Mouse (Mus musculus) midbrain, embryonic 13.5 days (tissue): ENCODE measurements around the gene Cmip. TPM values are rescaled to one million over a fixed set of nuclear protein-coding genes. Genes with fewer than 3 reads are reported as not detected.
A peak's percentile ranks its signal among the peaks of the same experiment; 100 is the strongest.

Experiments used
- ATAC-seq: fragments of 200-750 bp; cut with Nextera tagmentation; 2 replicates; pipeline ENCODE4 v1.8.0; 2017; ENCODE audit warnings: mild to moderate bottlenecking, moderate TSS enrichment, moderate library complexity
- H3K27ac ChIP-seq: fragments of 300-500 bp; sonication (generic); 2 replicates; pipeline ENCODE4 v1.5.1; 2015; ENCODE audit warnings: inconsistent platforms, mild to moderate bottlenecking, moderate library complexity
- H3K27me3 ChIP-seq: fragments of 300-500 bp; sonication (generic); 2 replicates; pipeline ENCODE4 v1.6.1; 2015; ENCODE audit warnings: mild to moderate bottlenecking, inconsistent platforms
- H3K36me3 ChIP-seq: fragments of 300-500 bp; sonication (generic); 2 replicates; pipeline ENCODE4 v1.6.1; 2015; ENCODE audit warnings: mild to moderate bottlenecking, inconsistent platforms
- H3K4me1 ChIP-seq: fragments of 300-500 bp; sonication (generic); replicated peaks from 2 replicates; pipeline ENCODE4 v1.6.1; 2015; ENCODE audit warnings: inconsistent platforms
- H3K4me2 ChIP-seq: fragments of 300-500 bp; sonication (generic); replicated peaks from 2 replicates; pipeline ENCODE4 v1.6.1; 2015; ENCODE audit warnings: moderate library complexity, mild to moderate bottlenecking, inconsistent platforms
- H3K4me3 ChIP-seq: fragments of 300-500 bp; sonication (generic); replicated peaks from 2 replicates; pipeline ENCODE4 v1.5.1; 2015; ENCODE audit warnings: mild to moderate bottlenecking, inconsistent platforms
- H3K9ac ChIP-seq: fragments of 300-500 bp; sonication (generic); replicated peaks from 2 replicates; pipeline ENCODE4 v1.6.1; 2015; ENCODE audit warnings: mild to moderate bottlenecking, inconsistent platforms
- H3K9me3 ChIP-seq: fragments of 300-500 bp; sonication (generic); 2 replicates; pipeline ENCODE4 v1.6.1; 2016; ENCODE audit warnings: mild to moderate bottlenecking, inconsistent platforms
- WGBS: fragments of 180-500 bp; shearing (Covaris S2); methylation state at CpG from one replicate; pipeline ENCODE4 v1.1.7; 2015; 5-methylcytosine and 5-hydroxymethylcytosine counted together
- polyA plus RNA-seq: library from polyadenylated mRNA; unstranded; fragments of >200 nt; fragmentation: Nextera tagmentation; extraction: Ambion mirVana; gene quantifications from 2 replicates; pipeline ENCODE4 v1.2.1, GENCODE M21; 2015

The Cmip gene
- polyA plus RNA-seq, 1 experiment from 2014 or later, result 65.3 TPM

DNA sequence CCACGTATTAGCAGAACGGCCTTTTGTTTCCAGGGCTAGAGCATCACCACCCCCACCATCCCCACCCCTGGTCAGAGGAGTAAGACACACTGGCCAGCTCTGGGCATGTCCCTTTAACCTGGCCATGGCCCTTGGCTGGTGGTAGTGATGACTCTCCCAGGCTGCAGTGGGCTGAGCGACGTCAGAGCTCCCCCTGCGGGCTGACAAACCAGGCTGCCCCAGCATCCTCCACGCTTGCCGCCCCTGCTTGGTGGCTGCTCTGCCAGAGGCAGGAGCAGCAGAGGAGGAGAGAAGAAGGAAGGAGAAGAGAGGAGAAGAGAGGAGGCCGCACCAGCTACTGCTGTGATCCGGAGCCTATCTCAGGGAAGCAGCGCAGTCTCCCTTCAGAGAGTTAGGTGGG lies 122.3 kb downstream of the Cmip start:
- Histone ChIP-seq H3K4me2 (no peak overlapping the region), H3K36me3 (peaks cover 19% of the 10 kb centered on the region), H3K9ac (0 out of 2 replicates have a peak overlapping the region, but pooled peaks have one; percentile 28), H3K4me3 (no peak overlapping the region), H3K9me3 (0 out of 2 replicates have a peak, but pooled peaks cover under 1% of the 10 kb centered on the region), H3K27ac (no peak overlapping the region), H3K27me3 (no peaks in the 10 kb centered on the region), H3K4me1 (peaks cover 42% of the 10 kb centered on the region)
- WGBS, result 56% methylated on average over 10 of the region's 10 CpGs
- peak; percentile 48; the same call in 1 of the 2 replicates for ATAC-seq

- no peak overlapping the region for H3K9ac ChIP-seq
- H3K27me3 ChIP-seq, result no peaks in the 10 kb centered on the region
- H3K4me1 ChIP-seq, result peaks cover 37% of the 10 kb centered on the region
- WGBS, result 86% methylated on average over 8 of the region's 8 CpGs
- H3K4me3 ChIP-seq, result no peak overlapping the region
- H3K4me2 ChIP-seq, result no peak overlapping the region
- no peak for ATAC-seq
- H3K27ac ChIP-seq, result 0 out of 2 replicates have a peak overlapping the region, but pooled peaks have one; percentile 14
- 0 out of 2 replicates have a peak, but pooled peaks cover 4% of the 10 kb centered on the region for H3K9me3 ChIP-seq
- H3K36me3 ChIP-seq, result peaks cover 35% of the 10 kb centered on the region
Measured at GRCm38 (mm10) chr8:117380796-117381195, 123.9 kb downstream of the Cmip start.

- Histone ChIP-seq H3K4me1 (peaks cover 19% of the 10 kb centered on the region), H3K27me3 (no peaks in the 10 kb centered on the region), H3K27ac (no peak overlapping the region), H3K9me3 (0 out of 2 replicates have a peak, but pooled peaks cover 4% of the 10 kb centered on the region), H3K4me2 (no peak overlapping the region), H3K4me3 (no peak overlapping the region), H3K9ac (no peak overlapping the region), H3K36me3 (peaks cover 41% of the 10 kb centered on the region)
- 74% methylated on average over 2 of the region's 2 CpGs for WGBS
- no peak for ATAC-seq
Measured at GRCm38 (mm10) chr8:117386142-117386541, 129.3 kb downstream of the Cmip start.

DNA sequence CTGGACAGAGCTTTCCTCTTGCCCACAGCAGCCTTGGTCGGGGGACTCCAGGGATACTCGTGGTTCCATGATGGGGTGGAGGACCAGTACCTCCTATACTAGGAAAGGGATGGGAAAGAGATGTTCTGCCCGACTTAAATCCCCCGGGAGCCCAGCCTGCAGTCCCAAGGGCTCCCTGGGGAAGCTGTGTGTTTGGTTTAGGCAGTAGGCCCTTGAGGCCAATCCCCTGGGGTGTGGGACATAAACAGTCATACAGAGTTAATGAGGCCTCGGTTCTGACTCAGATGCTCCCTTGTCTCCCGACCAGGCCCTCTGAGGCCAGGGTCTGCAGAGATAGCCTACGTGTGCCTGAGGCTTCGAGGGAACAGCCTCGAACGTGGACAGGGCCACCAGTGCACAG lies 130.8 kb downstream of the Cmip start:
- H3K9ac ChIP-seq, result no peak overlapping the region
- 68% methylated on average over 10 of the region's 10 CpGs for WGBS
- ATAC-seq, result no peak
- no peaks in the 10 kb centered on the region for H3K27me3 ChIP-seq
- H3K36me3 ChIP-seq, result peaks cover 33% of the 10 kb centered on the region
- H3K4me1 ChIP-seq, result peaks cover 25% of the 10 kb centered on the region
- H3K27ac ChIP-seq, result no peak overlapping the region
- no peak overlapping the region for H3K4me3 ChIP-seq
- H3K4me2 ChIP-seq, result no peak overlapping the region
- H3K9me3 ChIP-seq, result 0 out of 2 replicates have a peak, but pooled peaks cover 4% of the 10 kb centered on the region

DNA sequence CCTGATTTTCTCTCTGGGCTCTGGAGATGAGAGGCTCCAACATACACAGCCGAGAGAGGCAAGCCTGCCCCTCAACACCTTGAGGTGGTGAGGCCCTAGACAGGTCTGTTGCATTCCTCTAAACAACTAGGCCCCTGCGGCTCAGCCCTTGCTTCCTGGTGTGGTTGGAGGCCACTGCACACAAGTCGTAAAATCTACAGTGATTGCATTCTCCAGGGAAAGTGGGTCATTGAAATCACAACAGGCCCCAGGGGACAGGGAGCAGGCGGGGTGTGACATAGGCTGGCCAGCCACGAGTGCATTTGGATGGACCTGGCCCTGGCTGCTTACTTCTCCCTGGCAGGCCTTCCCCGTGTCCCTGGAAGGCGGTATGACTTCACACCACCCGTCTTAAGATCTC lies 131.5 kb downstream of the Cmip start:
- ATAC-seq, result no peak
- no peaks in the 10 kb centered on the region for H3K27me3 ChIP-seq
- H3K4me3 ChIP-seq, result no peak overlapping the region
- H3K27ac ChIP-seq, result no peak overlapping the region
- 0 out of 2 replicates have a peak, but pooled peaks cover 4% of the 10 kb centered on the region for H3K9me3 ChIP-seq
- WGBS, result 81% methylated on average over 8 of the region's 8 CpGs
- peaks cover 33% of the 10 kb centered on the region for H3K36me3 ChIP-seq
- H3K9ac ChIP-seq, result no peak overlapping the region
- peaks cover 26% of the 10 kb centered on the region for H3K4me1 ChIP-seq
- H3K4me2 ChIP-seq, result no peak overlapping the region

GRCm38 (mm10) chr8:117393853-117394252 lies 137.0 kb downstream of the Cmip start:
- no peak overlapping the region for H3K27ac ChIP-seq
- no peak; the same call in 1 of the 2 replicates for ATAC-seq
- WGBS, result 50% methylated on average over 6 of the region's 6 CpGs

GRCm38 (mm10) chr8:117395055-117395454 lies 138.2 kb downstream of the Cmip start:
- no peaks in the 10 kb centered on the region for H3K27me3 ChIP-seq
- H3K9me3 ChIP-seq, result no peaks in the 10 kb centered on the region
- H3K4me2 ChIP-seq, result no peak overlapping the region
- ATAC-seq, result no peak
- peak overlapping the region; percentile 17; the same call in 1 of the 2 replicates for H3K27ac ChIP-seq
- H3K36me3 ChIP-seq, result peaks cover 14% of the 10 kb centered on the region
- H3K4me3 ChIP-seq, result no peak overlapping the region
- WGBS, result 73% methylated on average over 7 of the region's 7 CpGs
- H3K4me1 ChIP-seq, result peaks cover 50% of the 10 kb centered on the region
- no peak overlapping the region for H3K9ac ChIP-seq

More at GRCm38 (mm10) chr8:117393853-117394252, 137.0 kb downstream of the Cmip start:
- Histone ChIP-seq H3K4me3 (no peak overlapping the region), H3K4me2 (no peak overlapping the region), H3K4me1 (peaks cover 38% of the 10 kb centered on the region), H3K36me3 (peaks cover 15% of the 10 kb centered on the region), H3K9me3 (no peaks in the 10 kb centered on the region), H3K9ac (no peak overlapping the region), H3K27me3 (no peaks in the 10 kb centered on the region)

- H3K4me2 ChIP-seq, result no peak overlapping the region
- peaks cover 54% of the 10 kb centered on the region for H3K4me1 ChIP-seq
- no peak overlapping the region for H3K4me3 ChIP-seq
- no peak for ATAC-seq
- WGBS, result 97% methylated on average over 4 of the region's 4 CpGs
- no peaks in the 10 kb centered on the region for H3K27me3 ChIP-seq
- H3K36me3 ChIP-seq, result peaks cover 14% of the 10 kb centered on the region
- H3K9ac ChIP-seq, result no peak overlapping the region
- H3K27ac ChIP-seq, result no peak overlapping the region
- H3K9me3 ChIP-seq, result no peaks in the 10 kb centered on the region
Measured at GRCm38 (mm10) chr8:117396884-117397283, 140.0 kb downstream of the Cmip start.

- WGBS, result 95% methylated on average over 15 of the region's 15 CpGs
- Histone ChIP-seq H3K27me3 (no peaks in the 10 kb centered on the region), H3K4me2 (no peak overlapping the region), H3K4me3 (no peak overlapping the region), H3K27ac (no peak overlapping the region), H3K4me1 (peaks cover 63% of the 10 kb centered on the region), H3K9me3 (no peaks in the 10 kb centered on the region), H3K9ac (no peak overlapping the region), H3K36me3 (peaks cover 14% of the 10 kb centered on the region)
- no peak for ATAC-seq
Measured at GRCm38 (mm10) chr8:117397751-117398150, 140.9 kb downstream of the Cmip start.

- no peaks in the 10 kb centered on the region for H3K9me3 ChIP-seq
- peaks cover 14% of the 10 kb centered on the region for H3K36me3 ChIP-seq
- H3K9ac ChIP-seq, result no peak overlapping the region; the same call in 1 of the 2 replicates
- 73% methylated on average over 8 of the region's 8 CpGs for WGBS
- peak overlapping the region; percentile 25; the same call in 1 of the 2 replicates for H3K27ac ChIP-seq
- peaks cover 69% of the 10 kb centered on the region for H3K4me1 ChIP-seq
- no peaks in the 10 kb centered on the region for H3K27me3 ChIP-seq
- no peak overlapping the region for H3K4me2 ChIP-seq
- H3K4me3 ChIP-seq, result no peak overlapping the region
- peak; percentile 59 for ATAC-seq
Measured at GRCm38 (mm10) chr8:117399229-117399628, 142.4 kb downstream of the Cmip start.

DNA sequence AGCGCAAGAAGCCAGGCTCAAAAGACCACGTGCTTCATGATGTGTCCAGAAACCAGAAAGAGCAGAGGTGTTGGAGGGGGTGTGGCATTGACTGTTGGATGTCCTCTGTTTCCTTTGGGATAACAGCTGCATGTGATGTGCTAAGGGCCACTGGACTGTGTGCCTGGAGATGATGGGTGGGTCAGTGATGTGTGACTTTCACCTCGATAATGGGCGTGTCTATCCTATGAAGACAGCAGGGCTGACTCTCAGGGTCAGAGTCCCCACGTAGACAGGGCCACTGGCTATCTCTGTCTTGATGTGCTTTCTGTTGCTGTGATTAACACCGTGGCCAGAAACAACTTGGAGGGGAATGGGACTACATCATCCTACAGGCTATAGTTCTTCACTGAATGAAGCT lies 144.0 kb downstream of the Cmip start:
- peak overlapping the region; percentile 1 for H3K27ac ChIP-seq
- WGBS, result 87% methylated on average over 6 of the region's 6 CpGs
- H3K4me3 ChIP-seq, result no peak overlapping the region
- H3K9me3 ChIP-seq, result no peaks in the 10 kb centered on the region
- no peak overlapping the region for H3K9ac ChIP-seq
- no peaks in the 10 kb centered on the region for H3K27me3 ChIP-seq
- ATAC-seq, result no peak
- peaks cover 14% of the 10 kb centered on the region for H3K36me3 ChIP-seq
- H3K4me1 ChIP-seq, result peaks cover 65% of the 10 kb centered on the region
- no peak overlapping the region for H3K4me2 ChIP-seq

GRCm38 (mm10) chr8:117401880-117402279 lies 145.0 kb downstream of the Cmip start:
- H3K27me3 ChIP-seq, result no peaks in the 10 kb centered on the region
- no peak for ATAC-seq
- H3K27ac ChIP-seq, result peak overlapping the region; percentile 74
- WGBS, result 50% methylated on average over 14 of the region's 14 CpGs
- H3K4me3 ChIP-seq, result no peak overlapping the region
- peaks cover 6% of the 10 kb centered on the region for H3K36me3 ChIP-seq
- H3K9me3 ChIP-seq, result no peaks in the 10 kb centered on the region
- H3K4me1 ChIP-seq, result peaks cover 65% of the 10 kb centered on the region
- no peak overlapping the region for H3K4me2 ChIP-seq
- peak overlapping the region; percentile 40; the same call in 1 of the 2 replicates for H3K9ac ChIP-seq
